In the genomic region with DNA sequence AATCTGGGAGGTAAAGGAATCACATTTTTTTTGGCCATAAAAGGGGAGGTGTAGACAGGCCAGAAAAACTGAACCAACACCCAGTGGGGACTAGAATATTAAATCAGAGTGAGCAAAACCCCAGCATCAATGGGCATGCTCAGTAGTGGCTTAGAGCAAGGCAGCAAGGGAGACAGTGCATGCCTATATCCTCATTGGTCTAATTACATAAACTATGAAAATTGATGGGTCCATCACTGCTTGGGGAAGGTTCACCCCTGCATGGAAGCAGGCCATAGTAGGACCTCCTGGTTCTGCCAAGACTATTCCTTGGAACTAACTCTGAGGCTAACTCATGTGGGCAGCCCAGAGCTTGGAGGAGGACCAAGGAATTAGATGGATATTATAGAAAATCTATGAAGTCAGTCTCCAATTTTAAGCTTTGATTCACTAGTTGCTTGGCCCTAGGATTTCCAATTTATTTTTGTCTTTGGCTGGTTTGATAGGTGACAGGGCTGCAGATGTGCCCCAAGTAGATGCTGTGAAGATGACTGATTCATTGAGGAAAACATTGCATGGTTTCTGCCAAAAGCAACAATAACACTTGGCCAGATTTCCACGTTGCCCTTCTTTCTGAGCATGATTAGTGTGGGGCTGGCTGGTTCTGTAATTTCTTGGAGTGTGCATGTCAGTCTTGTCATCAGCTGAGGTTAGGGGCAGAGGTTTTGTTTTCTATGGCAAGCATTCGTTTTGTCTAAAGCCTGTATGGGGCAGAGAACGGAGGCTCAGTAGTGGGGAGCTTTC, we compare ENCODE assay signal across 29 mouse cellular contexts.
DNase-seq lines count a peak whose midpoint lies in the region; ATAC-seq and TF ChIP-seq lines count a peak whose summit lies in the region.
"Had no signal": no experiment of that assay in that cellular context is flagged by ENCODE, and none has a peak within 500 bp of the region (broad histone marks: within the 10 kb centered on the region; RNA-seq: fewer than 3 reads in every experiment).

No protein-coding gene starts in this region.

- DNase-seq in midbrain, postnatal 0 days (ENCODE audit: low spot score), result peak; percentile 14
- DNase-seq in adipocyte (ENCODE audit: low spot score), result peak; percentile 65
- peak; percentile 76 for DNase-seq in embryonic facial prominence, embryonic 14.5 days (ENCODE audit: low spot score)
- DNase-seq in fibroblast of lung, adult 2 months (ENCODE audit: low read depth), result peak; percentile 76
- no peak for DNase-seq in ovary, postnatal 14 days (ENCODE audit: low spot score)
- DNase-seq in lung, adult 18-20 months, result no peak
- DNase-seq in heart, embryonic 10.5 days (ENCODE audit: low spot score), result no peak
- DNase-seq: adrenal gland, adult 8-10 months; adrenal gland, postnatal 25 days; cerebellum, adult 11 months; cerebellum, adult 8-10 months; cerebellum, postnatal 10 days; cerebellum, postnatal 36 days; gastrocnemius, postnatal 25 days; heart, adult 18-20 months; heart, postnatal 14 days; heart, postnatal 4 days; kidney, adult 18-20 months; kidney, adult 9 months had no signal

- H3K9me3 ChIP-seq in midbrain, postnatal 0 days (ENCODE audit: low read length), result no peaks in the 10 kb centered on the region
- H3K9me3 ChIP-seq in midbrain, embryonic 13.5 days, result no peaks in the 10 kb centered on the region
- H3K9me3 ChIP-seq in embryonic facial prominence, embryonic 14.5 days (ENCODE audit: control insufficient read depth, low read length), result peaks cover 6% of the 10 kb centered on the region
- H3K9me3 ChIP-seq in heart, embryonic 10.5 days, result no peaks in the 10 kb centered on the region
- H3K9me3 ChIP-seq: forebrain, embryonic 10.5 days; forebrain, embryonic 15.5 days had no signal

- no peak overlapping the region for H3K4me3 ChIP-seq in midbrain, postnatal 0 days (ENCODE audit: low read depth, low read length)
- no peak overlapping the region for H3K4me3 ChIP-seq in midbrain, embryonic 13.5 days (replicated peaks)
- H3K4me3 ChIP-seq in embryonic facial prominence, embryonic 14.5 days (ENCODE audit: low read depth, low read length), result no peak overlapping the region
- no peak overlapping the region for H3K4me3 ChIP-seq in heart, embryonic 10.5 days
- H3K4me3 ChIP-seq: embryonic facial prominence, embryonic 13.5 days; erythroblast, embryonic 14.5 days; forebrain, embryonic 10.5 days; forebrain, embryonic 15.5 days; heart, embryonic 13.5 days had no signal

- H3K9ac ChIP-seq in midbrain, postnatal 0 days (replicated peaks; ENCODE audit: low read length, poor library complexity, severe bottlenecking), result no peak overlapping the region
- H3K9ac ChIP-seq in midbrain, embryonic 13.5 days (replicated peaks), result no peak overlapping the region
- no peak overlapping the region for H3K9ac ChIP-seq in embryonic facial prominence, embryonic 14.5 days (ENCODE audit: low read depth, low read length)
- H3K9ac ChIP-seq: embryonic facial prominence, embryonic 13.5 days; forebrain, embryonic 15.5 days; heart, embryonic 13.5 days; hindbrain, embryonic 14.5 days had no signal

- no peak overlapping the region for H3K27ac ChIP-seq in midbrain, postnatal 0 days (ENCODE audit: low read depth, low read length)
- H3K27ac ChIP-seq in midbrain, embryonic 13.5 days, result no peak overlapping the region
- no peak overlapping the region for H3K27ac ChIP-seq in embryonic facial prominence, embryonic 14.5 days (replicated peaks; ENCODE audit: low read depth, low read length)
- H3K27ac ChIP-seq in heart, embryonic 10.5 days, result no peak overlapping the region
- H3K27ac ChIP-seq: embryonic facial prominence, embryonic 13.5 days; forebrain, embryonic 10.5 days; forebrain, embryonic 15.5 days; heart, embryonic 13.5 days; hindbrain, embryonic 14.5 days; hindbrain, postnatal 0 days had no signal

- no peak for ATAC-seq in midbrain, postnatal 0 days (ENCODE audit: low FRiP score)
- ATAC-seq in midbrain, embryonic 13.5 days, result no peak
- ATAC-seq in embryonic facial prominence, embryonic 14.5 days (ENCODE audit: low read depth), result peak; percentile 63
- ATAC-seq: forebrain, embryonic 15.5 days; hindbrain, postnatal 0 days; inflammation-experienced regulatory T-cells, adult 6 months; intestine, embryonic 16.5 days had no signal

- H3K36me3 ChIP-seq in midbrain, postnatal 0 days (ENCODE audit: insufficient read depth, low read length), result no peaks in the 10 kb centered on the region
- H3K36me3 ChIP-seq in midbrain, embryonic 13.5 days, result no peaks in the 10 kb centered on the region
- no peaks in the 10 kb centered on the region for H3K36me3 ChIP-seq in embryonic facial prominence, embryonic 14.5 days (ENCODE audit: control insufficient read depth, insufficient read depth, low read length)
- H3K36me3 ChIP-seq in heart, embryonic 10.5 days, result no peaks in the 10 kb centered on the region
- H3K36me3 ChIP-seq: embryonic facial prominence, embryonic 13.5 days; forebrain, embryonic 10.5 days; forebrain, embryonic 15.5 days; heart, embryonic 13.5 days had no signal

- H3K27me3 ChIP-seq in midbrain, postnatal 0 days (ENCODE audit: insufficient read depth, low read length), result no peaks in the 10 kb centered on the region
- no peaks in the 10 kb centered on the region for H3K27me3 ChIP-seq in midbrain, embryonic 13.5 days
- H3K27me3 ChIP-seq in embryonic facial prominence, embryonic 14.5 days (replicated peaks; ENCODE audit: control insufficient read depth, insufficient read depth, low read length), result no peaks in the 10 kb centered on the region
- H3K27me3 ChIP-seq in heart, embryonic 10.5 days (ENCODE audit: insufficient read depth, poor library complexity, severe bottlenecking), result no peaks in the 10 kb centered on the region
- H3K27me3 ChIP-seq: embryonic facial prominence, embryonic 13.5 days; forebrain, embryonic 15.5 days; heart, embryonic 13.5 days had no signal

- no peak overlapping the region for H3K4me2 ChIP-seq in midbrain, postnatal 0 days (ENCODE audit: low read depth, low read length, poor library complexity, severe bottlenecking)
- H3K4me2 ChIP-seq in midbrain, embryonic 13.5 days (replicated peaks), result no peak overlapping the region
- no peak overlapping the region for H3K4me2 ChIP-seq in embryonic facial prominence, embryonic 14.5 days (ENCODE audit: low read depth, low read length)
- H3K4me2 ChIP-seq: embryonic facial prominence, embryonic 13.5 days; forebrain, embryonic 15.5 days; heart, embryonic 13.5 days; hindbrain, embryonic 14.5 days had no signal

- WGBS in midbrain, postnatal 0 days, result 52% methylated on average over 3 of the region's 3 CpGs
- WGBS in midbrain, embryonic 13.5 days, result 63% methylated on average over 3 of the region's 3 CpGs
- WGBS in embryonic facial prominence, embryonic 14.5 days, result 54% methylated on average over 3 of the region's 3 CpGs
- 62% methylated on average over 3 of the region's 3 CpGs for WGBS in heart, embryonic 10.5 days

- no peaks in the 10 kb centered on the region for H3K4me1 ChIP-seq in midbrain, postnatal 0 days (ENCODE audit: insufficient read depth, low read length)
- H3K4me1 ChIP-seq in midbrain, embryonic 13.5 days (replicated peaks), result no peaks in the 10 kb centered on the region
- H3K4me1 ChIP-seq in embryonic facial prominence, embryonic 14.5 days (ENCODE audit: control insufficient read depth, insufficient read depth, low read length), result no peaks in the 10 kb centered on the region
- no peaks in the 10 kb centered on the region for H3K4me1 ChIP-seq in heart, embryonic 10.5 days
- H3K4me1 ChIP-seq: embryonic facial prominence, embryonic 13.5 days; forebrain, embryonic 10.5 days; forebrain, embryonic 15.5 days; heart, embryonic 13.5 days had no signal

- no peak for TF ChIP-seq CTCF in midbrain, postnatal 0 days (IDR thresholded peaks at IDR 0.05)

Comparison
In these comparisons a context has a peak if more than half of its experiments do, and no peak if none do; other contexts are left out.
1. DNase-seq: peak in midbrain, postnatal 0 days (single experiment), adipocyte (single experiment), embryonic facial prominence, embryonic 14.5 days (single experiment) and fibroblast of lung, adult 2 months (single experiment); none in ovary, postnatal 14 days (single experiment), lung, adult 18-20 months (0 of 2) and heart, embryonic 10.5 days (single experiment).